Mouse (Mus musculus) cortical plate, adult 2 months (tissue): ENCODE measurements around the gene Rasgef1c.

Experiments
- CTCF ChIP-seq: fragments of 200-500 bp; IDR thresholded peaks from 2 replicates; pipeline ENCODE4 v1.5.1; 2011; ENCODE audit warnings: mild to moderate bottlenecking, control low read depth, low read length; ENCODE audit not compliant: insufficient read depth; ENCODE audit errors: extremely low read depth
- POLR2A ChIP-seq: fragments of 200-500 bp; IDR thresholded peaks from 2 replicates; pipeline ENCODE4 v1.6.1; 2011; ENCODE audit warnings: mild to moderate bottlenecking, low read length, control low read depth; ENCODE audit not compliant: insufficient read depth; ENCODE audit errors: extremely low read depth

DNA sequence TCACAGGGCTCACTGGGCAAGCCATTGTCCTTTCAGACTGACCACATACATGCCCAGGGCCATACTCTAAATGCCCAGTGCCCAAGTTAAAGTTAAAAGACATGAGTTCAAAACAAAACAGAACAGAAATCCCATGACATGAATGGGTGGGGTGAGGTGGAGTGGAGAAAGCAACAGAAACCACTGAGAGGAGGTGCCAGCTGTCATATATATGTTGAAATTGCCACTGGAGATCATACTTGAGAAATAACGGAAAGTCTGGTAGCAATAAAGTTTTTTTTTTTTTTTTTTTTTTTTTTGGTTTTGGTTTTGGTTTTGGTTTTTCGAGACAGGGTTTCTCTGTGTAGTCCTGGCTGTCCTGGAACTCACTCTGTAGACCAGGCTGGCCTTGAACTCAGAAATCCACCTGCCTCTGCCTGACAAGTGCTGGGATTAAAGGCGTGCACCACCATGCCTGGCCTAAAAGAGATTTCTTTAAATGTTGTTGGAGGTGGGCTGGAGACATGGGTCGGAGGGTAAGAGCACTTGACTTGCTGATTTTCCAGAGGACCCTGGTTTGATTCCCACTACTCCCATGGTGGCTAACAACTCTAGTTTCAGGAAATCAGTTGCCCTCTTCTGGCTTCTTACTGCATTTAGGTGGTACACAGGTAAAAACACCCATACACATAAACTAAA lies 82.4 kb downstream of the Rasgef1c start:
- TF ChIP-seq POLR2A (no peak), CTCF (no peak)
